Mouse (Mus musculus) left cerebral cortex, postnatal 14 days (tissue): ENCODE measurements around the gene Blvrb. TPM values are rescaled to one million over a fixed set of nuclear protein-coding genes. Genes with fewer than 3 reads are reported as not detected.
A peak's percentile ranks its signal among the peaks of the same experiment; 100 is the strongest.

Experiments
- DNase-seq, 2 experiments: peaks; one replicate each; pipeline ENCODE4 v3.0.0; 2021 to 2022; ENCODE audit warnings: low spot score in 2 of 2, mixed read lengths in 1 of 2
- intact Hi-C: fragments of 180-260 bp; cut with DNase I; formaldehyde crosslinking; loops from one replicate; pipeline ENCODE4 v1.15.1; 2025
- total RNA-seq, 2 experiments: library from RNA; stranded (reverse); gene quantifications; 2 replicates each; pipeline ENCODE4 v1.2.3; 2021

The Blvrb gene
- total RNA-seq, 2 experiments from 2014 or later: 11.7 to 13.0 TPM

- DNase-seq: peak; percentile 77 to 92
- intact Hi-C loops: loop anchor here (5.0 to 10.0 kb wide), 2 partner anchors 39 to 238 kb away; partner anchors contain the start of gene Zfp607b
These were observed 1.0 kb upstream of the Blvrb start for GRCm38 (mm10) chr7:27446521-27447418.

DNA sequence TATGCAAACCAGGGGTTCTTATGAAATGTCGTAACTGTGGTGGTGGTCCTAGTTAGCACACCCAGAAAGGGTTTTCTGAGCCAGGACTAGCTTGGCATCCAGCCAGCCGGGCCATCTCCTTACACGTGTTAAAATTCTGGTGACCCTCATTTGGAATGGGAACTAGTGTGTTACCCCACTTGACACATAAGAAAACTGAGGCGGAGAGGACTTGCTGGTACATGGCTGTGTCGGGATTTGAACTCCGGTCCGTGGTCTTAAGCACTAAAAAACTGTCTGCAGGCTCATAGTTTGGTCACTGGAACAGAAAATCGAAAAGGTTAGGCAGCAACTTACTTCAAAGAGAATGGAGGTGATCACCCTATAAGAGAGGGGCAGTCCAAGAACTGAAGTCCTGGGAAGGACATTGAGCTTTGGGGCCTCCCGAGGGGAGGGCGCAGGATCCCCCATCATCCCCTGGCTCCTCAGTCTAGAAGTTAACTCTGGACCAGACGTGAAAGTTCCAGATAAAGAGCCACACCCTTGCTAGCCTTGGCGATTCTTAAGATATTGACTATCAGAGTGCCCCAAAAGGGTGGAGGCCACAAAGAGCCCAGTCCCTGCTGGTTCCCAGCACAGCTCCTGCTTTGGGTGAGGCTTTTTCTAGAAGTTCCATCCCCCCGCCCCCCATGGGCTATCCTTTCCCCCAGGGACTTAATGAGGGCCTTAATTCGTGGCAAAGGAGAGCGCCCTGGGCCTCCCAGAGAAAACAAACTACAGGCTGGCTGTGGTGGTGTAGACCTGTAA lies 836 bp downstream of the Blvrb start:
- peak; percentile 40 to 42 for DNase-seq
- intact Hi-C loops: loop anchor here (2.0 to 10.0 kb wide), 3 partner anchors 24 to 236 kb away; partner anchors contain the start of genes Sertad3 and Zfp607b

- DNase-seq: peak; percentile 61 to 69
- intact Hi-C loops: loop anchor here (2.0 to 10.0 kb wide), 3 partner anchors 23 to 235 kb away; partner anchors contain the start of genes Sertad3 and Zfp607b
These were observed 1.6 kb downstream of the Blvrb start for GRCm38 (mm10) chr7:27449256-27449862.

GRCm38 (mm10) chr7:27451359-27451758 lies 3.6 kb downstream of the Blvrb start:
- no peak for DNase-seq
- intact Hi-C loops: no loop called here

GRCm38 (mm10) chr7:27452206-27452770 lies 4.5 kb downstream of the Blvrb start:
- no peak for DNase-seq
- intact Hi-C loops: no loop called here

- no peak for DNase-seq
- intact Hi-C loops: no loop called here
These were observed 6.8 kb downstream of the Blvrb start for GRCm38 (mm10) chr7:27454461-27455121.

- intact Hi-C loops: no loop called here
These were observed 7.5 kb downstream of the Blvrb start for GRCm38 (mm10) chr7:27455273-27455672.

DNA sequence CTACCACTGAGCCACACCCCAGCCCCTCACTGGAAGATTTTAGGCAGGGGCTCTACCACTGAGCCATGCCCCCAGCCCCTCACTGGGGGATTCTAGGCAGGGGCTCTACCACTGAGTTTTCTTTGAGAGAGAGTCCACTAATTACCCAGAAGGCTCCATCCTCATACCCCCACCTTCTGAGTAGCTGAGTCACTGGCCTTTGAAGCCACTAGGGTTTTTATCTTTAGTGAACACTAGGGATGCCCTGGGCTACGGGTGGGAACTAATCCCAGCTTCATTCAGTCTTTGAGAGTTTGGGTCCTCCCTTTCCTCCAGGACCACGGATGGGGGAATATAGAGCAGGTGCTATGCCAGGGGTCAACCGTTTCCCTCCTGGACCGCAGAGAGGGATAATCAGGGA lies 10.8 kb downstream of the Blvrb start:
- no peak for DNase-seq
- intact Hi-C loops: no loop called here

More at GRCm38 (mm10) chr7:27455273-27455672, 7.5 kb downstream of the Blvrb start:
- no peak for DNase-seq

DNA sequence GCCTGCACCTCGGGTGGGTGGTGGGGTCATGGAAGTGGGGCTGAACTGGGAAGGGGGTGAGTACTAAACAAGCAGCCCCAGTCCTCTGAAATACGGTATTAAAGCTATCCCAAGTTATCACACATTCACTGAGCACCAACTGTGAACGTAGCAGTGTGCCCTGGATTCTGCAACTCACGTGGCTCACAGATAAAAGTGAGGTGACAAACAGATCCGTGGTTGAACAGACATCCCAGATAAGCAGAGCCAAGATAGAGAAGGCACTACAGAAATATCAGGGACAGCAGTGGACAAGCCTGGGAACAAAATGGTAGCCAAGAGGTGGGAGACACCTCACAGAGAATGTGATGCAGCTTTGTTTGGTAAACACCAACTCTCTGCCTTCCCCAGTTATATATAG lies 11.9 kb downstream of the Blvrb start:
- intact Hi-C loops: no loop called here
- DNase-seq: no peak

DNA sequence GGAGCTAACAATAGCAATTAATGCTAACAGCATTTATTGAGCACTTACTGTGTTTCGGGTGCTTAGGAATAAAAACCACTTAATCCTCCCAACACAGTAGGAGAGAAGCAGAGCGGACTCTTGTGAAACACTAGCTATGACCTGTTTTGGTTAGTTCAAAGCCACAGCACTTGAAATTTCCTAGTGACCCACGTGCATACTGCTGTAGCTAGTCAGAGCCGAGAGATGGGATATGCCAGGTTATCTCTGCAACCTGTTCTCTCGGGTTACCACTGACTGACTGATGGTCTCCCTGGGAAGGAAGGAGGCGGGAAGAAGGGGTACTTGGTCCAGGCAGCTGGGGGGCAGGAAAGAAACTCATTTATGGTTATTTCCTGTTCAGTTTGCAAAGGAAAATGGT lies 12.7 kb downstream of the Blvrb start:
- DNase-seq: no peak

DNA sequence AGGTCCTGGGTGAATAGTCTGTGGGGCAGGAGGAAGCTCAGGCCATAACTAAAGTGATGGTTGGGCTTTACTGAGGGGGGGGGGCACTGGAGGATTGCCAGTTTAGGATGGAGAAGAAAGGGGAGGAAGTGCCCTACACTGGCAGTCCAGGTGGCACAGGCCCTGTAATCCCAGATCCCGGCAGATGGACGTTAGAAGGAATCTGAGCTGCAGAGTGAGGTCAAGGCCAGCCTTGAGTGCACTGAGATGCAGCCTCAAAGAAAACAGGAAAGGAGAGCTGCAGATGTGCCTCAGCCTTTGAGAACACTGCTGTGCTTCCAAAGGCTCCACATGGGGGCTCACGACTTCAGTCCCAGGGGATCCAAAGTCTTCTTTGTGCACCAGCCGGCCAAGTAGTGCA lies 19.9 kb downstream of the Blvrb start:
- no peak for DNase-seq
- intact Hi-C loops: no loop called here

More for the DNA sequence above, 12.7 kb downstream of the Blvrb start:
- intact Hi-C loops: no loop called here

GRCm38 (mm10) chr7:27471390-27472120 lies 23.8 kb downstream of the Blvrb start:
- no peak for DNase-seq
- intact Hi-C loops: loop anchor here (2.0 kb wide), 1 partner anchor 23 kb away; no protein-coding TSS in a partner anchor

DNA sequence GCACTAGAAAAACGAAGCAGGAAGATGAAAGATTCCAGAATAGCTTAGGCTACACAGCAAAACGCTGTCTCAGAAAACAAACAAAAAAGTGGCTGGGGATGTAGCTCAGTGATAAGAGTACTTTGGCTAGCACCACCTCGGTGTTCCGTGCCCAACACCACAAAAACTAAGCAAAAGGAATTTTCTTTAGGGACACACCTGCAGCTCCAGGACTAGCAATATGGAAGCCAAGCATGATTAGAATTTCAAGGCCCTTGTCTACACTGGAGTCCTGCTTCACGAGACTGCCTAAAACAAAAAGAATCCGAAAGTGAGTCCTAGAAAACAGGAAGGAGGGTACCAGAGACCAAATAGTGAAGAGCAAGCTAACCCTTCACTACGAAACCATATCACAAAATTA lies 24.8 kb downstream of the Blvrb start:
- no peak for DNase-seq
- intact Hi-C loops: loop anchor here (2.0 kb wide), 1 partner anchor 24 kb away; no protein-coding TSS in a partner anchor

- DNase-seq: peak; percentile 98
- intact Hi-C loops: loop anchor here (2.0 kb wide), 1 partner anchor 24 kb away; no protein-coding TSS in a partner anchor
These were observed 25.5 kb downstream of the Blvrb start, which contains the start of gene Sertad3 for GRCm38 (mm10) chr7:27473156-27473834. Sertad3 (plus strand) TSS chr7:27473768.

DNA sequence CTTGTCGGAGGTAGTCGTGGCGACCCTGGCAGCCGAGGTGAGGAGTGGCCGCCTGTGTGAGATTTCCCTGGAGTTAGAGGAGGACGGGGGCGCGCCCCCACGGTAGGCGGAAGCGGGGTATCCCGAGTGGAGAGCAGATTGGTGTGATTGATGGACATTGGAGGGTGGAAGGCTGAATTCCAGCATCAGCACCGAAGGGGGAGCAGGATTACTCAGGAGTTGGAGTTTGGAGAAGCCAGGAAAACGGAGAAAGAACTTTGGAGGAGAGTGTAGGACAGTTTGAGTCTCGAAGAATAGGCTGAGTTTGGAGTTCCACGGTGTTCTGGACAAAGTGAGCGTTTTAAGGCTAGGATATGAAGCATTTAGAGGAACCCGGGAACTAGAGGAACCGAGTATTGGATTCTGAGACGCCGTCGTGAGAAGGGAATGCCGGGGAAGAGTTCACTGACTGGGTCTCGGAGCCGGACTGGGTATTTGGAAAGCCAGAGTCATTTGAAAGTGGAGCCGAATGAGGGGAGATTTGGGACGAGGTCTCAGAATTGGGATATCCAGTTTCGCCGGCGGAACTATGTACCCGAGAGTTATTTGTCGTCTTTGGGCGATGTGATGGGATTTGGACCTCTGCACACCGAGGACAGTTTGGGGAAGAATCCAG lies 26.2 kb downstream of the Blvrb start:
- peak in 1 of 2 experiments; percentile 8 for DNase-seq
- intact Hi-C loops: loop anchor here (2.0 kb wide), 1 partner anchor 25 kb away; no protein-coding TSS in a partner anchor

GRCm38 (mm10) chr7:27474490-27474954 lies 26.7 kb downstream of the Blvrb start:
- intact Hi-C loops: no loop called here
- peak; percentile 96 to 97 for DNase-seq

DNA sequence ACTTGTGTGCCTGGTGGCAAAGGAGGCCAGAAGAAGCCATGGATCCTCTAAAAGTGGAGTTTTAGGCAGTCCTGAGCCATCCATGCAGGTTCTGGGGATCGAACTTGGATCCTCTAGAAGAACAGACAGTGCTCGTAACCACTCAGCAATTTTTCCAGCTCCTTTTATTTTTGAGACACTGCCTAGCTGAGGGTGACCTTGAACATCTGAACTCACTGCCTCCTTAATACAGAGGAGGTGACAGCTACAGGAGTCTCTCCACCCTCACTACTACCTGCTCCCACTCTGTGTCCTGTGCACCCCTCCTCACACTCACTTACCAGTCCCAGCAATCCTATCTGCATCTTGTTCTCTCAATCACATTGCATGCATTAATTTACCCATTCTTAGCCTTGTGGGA lies 27.8 kb downstream of the Blvrb start:
- no peak for DNase-seq
- intact Hi-C loops: no loop called here
